Mouse (Mus musculus) heart, embryonic 16.5 days (tissue): ENCODE data around the gene Tsx. TPM values are rescaled to one million over a fixed set of nuclear protein-coding genes. Genes with fewer than 3 reads are reported as not detected.
"Not testable (repeated sequence)": the region's sequence is repeated elsewhere in the genome, so short reads cannot be mapped to it uniquely, and the experiment has no call there.

ENCODE experiments used
- ATAC-seq: fragments of 200-750 bp; cut with Nextera tagmentation; replicated peaks from 2 replicates; pipeline ENCODE4 v1.8.0; 2017; ENCODE audit warnings: moderate number of reproducible peaks; ENCODE audit not compliant: insufficient read depth, low FRiP score; ENCODE audit errors: extremely low read depth
- H3K27ac ChIP-seq: fragments of 300-500 bp; sonication (generic); 2 replicates; pipeline ENCODE4 v1.5.1; 2014; ENCODE audit warnings: mild to moderate bottlenecking, low read length, control low read depth, moderate library complexity
- H3K27me3 ChIP-seq: fragments of 300-500 bp; sonication (generic); 2 replicates; pipeline ENCODE4 v1.6.1; 2014; ENCODE audit warnings: low read length, mixed read lengths; ENCODE audit not compliant: control insufficient read depth, insufficient read depth
- H3K36me3 ChIP-seq: fragments of 300-500 bp; sonication (generic); 2 replicates; pipeline ENCODE4 v1.6.1; 2014; ENCODE audit not compliant: control insufficient read depth, insufficient read depth
- H3K4me1 ChIP-seq: fragments of 300-500 bp; sonication (generic); 2 replicates; pipeline ENCODE4 v1.6.1; 2014; ENCODE audit warnings: low read length, mixed read lengths; ENCODE audit not compliant: control insufficient read depth, insufficient read depth
- H3K4me2 ChIP-seq: fragments of 300-500 bp; sonication (generic); 2 replicates; pipeline ENCODE4 v1.6.1; 2014; ENCODE audit warnings: low read depth, mild to moderate bottlenecking, control low read depth, low read length
- H3K4me3 ChIP-seq: fragments of 300-500 bp; sonication (generic); 2 replicates; pipeline ENCODE4 v1.5.1; 2014; ENCODE audit warnings: mild to moderate bottlenecking, control low read depth, low read length
- H3K9ac ChIP-seq: fragments of 300-500 bp; sonication (generic); 2 replicates; pipeline ENCODE4 v1.6.1; 2014; ENCODE audit warnings: low read length, control low read depth
- H3K9me3 ChIP-seq: fragments of 300-500 bp; sonication (generic); replicated peaks from 2 replicates; pipeline ENCODE4 v1.6.1; 2016; ENCODE audit warnings: low read length; ENCODE audit not compliant: control insufficient read depth
- WGBS: fragments of 180-500 bp; shearing (Covaris S2); extraction: QIAGEN DNeasy Blood & Tissue Kit; methylation state at CpG from one replicate; pipeline ENCODE4 v1.1.7; 2014; 5-methylcytosine and 5-hydroxymethylcytosine counted together
- polyA plus RNA-seq: library from polyadenylated mRNA; unstranded; fragments of >200 nt; fragmentation: Nextera tagmentation; extraction: Ambion mirVana; gene quantifications from 2 replicates; pipeline ENCODE4 v1.2.1, GENCODE M21; 2015

The Tsx gene
- polyA plus RNA-seq, 1 experiment from 2014 or later: not detected

- not testable (repeated sequence) for ATAC-seq, H3K4me1 ChIP-seq, H3K36me3 ChIP-seq, H3K9me3 ChIP-seq, H3K9ac ChIP-seq, H3K4me3 ChIP-seq, H3K4me2 ChIP-seq, H3K27ac ChIP-seq
- peaks cover 31% of the 10 kb centered on the region for H3K27me3 ChIP-seq
- WGBS: 65% methylated on average over 18 of the region's 27 CpGs
These were observed 34.9 kb downstream of the Tsx start for GRCm38 (mm10) chrX:103448943-103449722.

DNA sequence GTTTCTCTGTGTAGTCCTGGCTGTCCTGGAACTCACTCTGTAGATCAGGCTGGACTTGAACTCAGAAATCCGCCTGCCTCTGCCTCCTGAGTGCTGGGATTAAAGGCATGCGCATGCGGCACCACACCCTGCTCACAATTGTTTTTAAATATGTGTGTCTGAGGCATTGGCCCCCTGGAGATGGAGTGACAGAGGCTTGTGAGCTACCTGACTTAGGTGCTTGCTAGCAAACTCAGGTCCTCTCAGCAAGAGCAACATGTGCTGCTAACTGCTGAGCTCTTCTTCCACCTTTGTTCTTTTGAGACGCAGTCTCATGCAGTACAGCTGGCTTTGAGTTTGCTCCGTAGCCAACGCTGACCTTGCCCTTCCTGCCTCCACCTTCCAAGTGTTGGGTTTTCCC lies 38.5 kb downstream of the Tsx start:
- H3K4me2 ChIP-seq: no peak overlapping the region
- no peak for ATAC-seq
- peaks cover 10% of the 10 kb centered on the region for H3K27me3 ChIP-seq
- no peak overlapping the region for H3K9ac ChIP-seq
- no peaks in the 10 kb centered on the region for H3K36me3 ChIP-seq
- H3K4me3 ChIP-seq: no peak overlapping the region
- 73% methylated on average over 6 of the region's 6 CpGs for WGBS
- no peak overlapping the region for H3K27ac ChIP-seq
- no peaks in the 10 kb centered on the region; the same call in none of the 2 replicates for H3K9me3 ChIP-seq
- H3K4me1 ChIP-seq: no peaks in the 10 kb centered on the region

- no peak overlapping the region for H3K4me3 ChIP-seq
- no peak for ATAC-seq
- 73% methylated on average over 5 of the region's 5 CpGs for WGBS
These were observed 45.8 kb downstream of the Tsx start for GRCm38 (mm10) chrX:103460056-103460455.

DNA sequence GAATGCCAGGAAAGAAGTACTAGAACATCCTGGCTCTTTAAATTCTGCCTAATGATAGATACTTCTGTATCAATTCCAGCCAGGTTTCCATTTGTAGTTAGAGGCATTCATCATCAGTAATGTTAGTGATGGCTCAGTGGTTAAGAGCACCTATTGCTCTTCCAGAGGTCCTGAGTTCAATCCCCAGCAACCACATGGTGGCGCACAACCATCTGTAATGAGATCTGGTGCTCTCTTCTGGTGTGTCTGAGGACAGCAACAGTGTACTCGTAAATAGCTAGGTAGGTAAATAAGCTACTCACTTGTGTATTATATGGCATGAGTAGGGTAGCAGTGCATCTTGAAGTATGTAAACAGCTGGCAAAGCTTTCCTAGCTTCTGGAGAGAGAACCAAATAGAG lies 54.7 kb downstream of the Tsx start:
- H3K27me3 ChIP-seq: no peaks in the 10 kb centered on the region

More at GRCm38 (mm10) chrX:103460056-103460455, 45.8 kb downstream of the Tsx start:
- Histone ChIP-seq H3K27me3 (no peaks in the 10 kb centered on the region), H3K36me3 (no peaks in the 10 kb centered on the region), H3K4me1 (no peaks in the 10 kb centered on the region), H3K9ac (no peak overlapping the region), H3K4me2 (no peak overlapping the region), H3K9me3 (no peaks in the 10 kb centered on the region), H3K27ac (no peak overlapping the region)

DNA sequence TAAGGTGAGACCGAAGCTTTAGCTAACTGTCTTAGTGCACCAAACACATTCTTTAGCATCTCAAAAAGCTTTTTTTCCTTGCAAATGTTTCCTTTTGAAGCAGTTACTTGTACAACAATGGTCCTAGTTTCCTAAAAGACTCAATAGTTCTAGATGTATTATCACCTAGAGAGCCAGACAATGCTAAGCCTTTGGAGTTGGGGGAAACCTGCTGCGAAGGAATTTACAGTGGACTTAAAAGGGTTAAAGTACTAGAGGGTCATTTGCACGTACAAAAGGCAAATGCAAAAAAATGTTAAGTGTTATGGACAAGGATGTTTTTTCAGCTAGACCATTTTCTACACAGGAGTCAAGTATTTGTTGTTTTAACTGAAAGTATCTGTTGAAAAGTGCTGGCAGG lies 58.1 kb downstream of the Tsx start:
- Histone ChIP-seq H3K9ac (no peak overlapping the region), H3K4me1 (no peaks in the 10 kb centered on the region), H3K4me2 (no peak overlapping the region), H3K27ac (no peak overlapping the region), H3K9me3 (no peaks in the 10 kb centered on the region), H3K4me3 (no peak overlapping the region), H3K36me3 (peaks cover 3% of the 10 kb centered on the region; the same call in 1 of the 2 replicates), H3K27me3 (no peaks in the 10 kb centered on the region)
- 69% methylated on average over 3 of the region's 3 CpGs for WGBS
- no peak for ATAC-seq

More for the DNA sequence above, 54.7 kb downstream of the Tsx start:
- H3K9ac ChIP-seq: no peak overlapping the region
- WGBS: 77% methylated on average over 2 of the region's 2 CpGs
- no peak overlapping the region for H3K4me3 ChIP-seq
- no peak overlapping the region for H3K4me2 ChIP-seq
- peaks cover 5% of the 10 kb centered on the region; the same call in 1 of the 2 replicates for H3K36me3 ChIP-seq
- ATAC-seq: no peak
- H3K9me3 ChIP-seq: no peaks in the 10 kb centered on the region
- H3K27ac ChIP-seq: no peak overlapping the region
- H3K4me1 ChIP-seq: no peaks in the 10 kb centered on the region

Other genes with a start within 250 kb of the Tsx start
- gene Nap1l2, start 227.8 kb upstream of the Tsx start, polyA plus RNA-seq: 0.44 and 0.70 TPM in 2 replicates
- not detected in 2 replicates for gene Cdx4, start 93.1 kb upstream of the Tsx start, polyA plus RNA-seq
- 1.8 and 1.9 TPM in 2 replicates for gene Chic1, start 58.0 kb upstream of the Tsx start, polyA plus RNA-seq
- not detected in 2 replicates for gene Gm26992, start 7.5 kb downstream of the Tsx start, polyA plus RNA-seq
- gene Zcchc13, start 216.1 kb downstream of the Tsx start, polyA plus RNA-seq: not detected in 2 replicates